Mouse (Mus musculus) urinary bladder, adult 2 months (tissue): ENCODE data around the gene Poldip3. TPM values are rescaled to one million over a fixed set of nuclear protein-coding genes. Genes with fewer than 3 reads are reported as not detected.

ENCODE experiments used
- DNase-seq: peaks from one replicate; pipeline ENCODE4 v3.0.0; 2022; ENCODE audit warnings: low spot score
- polyA plus RNA-seq: library from polyadenylated mRNA; depleted of rRNA; stranded (reverse); fragments of >200 nt; gene quantifications from 2 replicates; pipeline ENCODE4 v1.2.3, GENCODE M21; 2012; rRNA removed

The Poldip3 gene
- polyA plus RNA-seq, 1 experiment, result 64.6 TPM

DNA sequence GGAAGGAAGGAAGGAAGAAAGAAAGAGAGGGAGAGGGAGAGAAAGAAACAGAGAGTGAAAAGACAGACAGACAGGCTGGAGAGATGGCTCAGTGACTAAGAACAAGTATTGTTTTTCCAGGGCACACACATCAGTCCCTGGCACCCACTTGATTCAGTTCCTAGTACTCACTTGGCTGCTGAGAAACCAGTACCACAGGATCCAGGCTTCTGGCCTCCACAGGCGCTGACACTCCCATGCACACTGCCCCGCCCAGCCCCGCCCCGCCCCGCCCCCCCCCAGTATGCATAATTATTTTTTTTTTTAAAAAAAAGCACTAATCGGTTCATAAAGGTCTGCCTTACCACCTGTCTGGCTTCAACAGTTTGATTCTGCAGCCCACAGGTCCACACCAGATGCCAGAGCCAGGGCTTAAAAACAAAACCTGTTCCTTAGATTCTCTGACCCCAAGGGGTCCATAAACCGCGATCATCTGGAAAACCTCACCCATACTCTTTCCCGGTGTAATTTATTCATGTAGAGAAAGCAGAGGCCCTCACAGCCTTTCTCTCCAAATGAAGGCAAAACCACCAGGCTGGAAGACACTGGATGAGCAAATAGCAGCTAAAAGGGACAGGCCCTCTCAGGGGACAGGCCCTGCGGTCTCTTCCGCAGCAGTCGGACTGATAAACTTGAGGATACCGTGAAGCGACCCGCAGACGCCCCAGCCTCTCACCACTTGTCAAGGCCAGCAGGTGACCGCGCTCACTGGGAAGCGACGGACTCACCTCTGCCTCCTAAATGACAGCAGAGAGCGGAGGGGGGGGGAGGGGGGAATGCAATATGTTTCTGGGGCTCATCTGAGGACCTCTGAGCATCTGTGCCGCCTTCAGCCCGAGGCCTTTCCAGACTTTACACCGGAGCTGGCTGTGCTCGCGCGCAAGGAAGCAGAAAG is 60.4 kb downstream of the Poldip3 start:
- no peak for DNase-seq

DNA sequence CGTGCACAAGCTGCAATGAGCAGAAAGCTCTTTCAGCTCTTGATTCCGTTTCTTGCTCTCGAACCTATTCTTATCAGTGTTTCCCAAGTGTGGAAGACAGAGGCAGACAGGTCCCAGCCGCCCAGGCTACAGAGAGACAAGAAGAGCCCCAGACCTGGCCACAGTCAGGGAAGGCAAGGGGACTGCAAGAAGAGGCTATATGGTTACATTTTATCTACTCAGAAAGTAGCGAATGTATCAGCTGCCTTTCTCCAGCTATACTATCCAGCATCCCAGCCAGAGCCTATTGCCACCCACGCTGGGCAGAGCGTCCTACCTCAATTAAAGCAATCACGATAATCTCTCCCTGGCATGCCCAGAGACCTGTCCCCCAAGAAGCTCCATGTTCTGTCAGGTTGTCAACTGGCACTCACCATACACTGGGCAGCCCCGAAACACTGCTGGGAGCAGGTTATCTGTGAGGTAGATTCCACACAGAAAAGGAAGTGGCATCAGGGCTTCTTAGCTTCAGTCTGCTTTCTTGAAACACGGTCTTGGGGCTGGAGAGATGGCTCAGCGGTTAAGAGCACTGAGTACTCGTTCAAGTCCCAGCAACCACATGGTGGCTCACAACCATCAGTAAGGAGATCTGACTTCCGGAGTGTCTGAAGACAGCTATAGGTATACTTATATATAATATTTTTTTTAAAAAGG is 62.4 kb downstream of the Poldip3 start:
- no peak for DNase-seq

DNA sequence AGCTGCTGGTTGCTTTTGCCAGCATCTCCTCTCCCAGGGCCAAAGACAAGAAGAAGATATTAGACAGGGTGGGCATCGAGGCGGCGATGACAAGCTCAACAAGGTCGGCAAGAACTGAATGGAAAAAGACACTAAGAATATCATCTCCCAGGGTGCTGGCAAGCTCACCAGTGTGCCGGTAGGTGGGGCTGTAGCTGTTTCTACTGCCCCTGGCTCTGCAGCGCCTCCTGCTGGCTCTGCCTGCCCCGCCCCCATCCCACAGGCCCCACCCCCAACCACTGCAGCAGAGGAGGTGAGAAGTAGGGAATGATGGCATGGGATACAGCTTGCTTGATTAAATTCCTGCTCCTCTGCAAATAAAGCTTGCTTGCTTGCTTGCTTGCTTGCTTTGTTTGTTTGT is 63.3 kb downstream of the Poldip3 start:
- DNase-seq, result no peak

DNA sequence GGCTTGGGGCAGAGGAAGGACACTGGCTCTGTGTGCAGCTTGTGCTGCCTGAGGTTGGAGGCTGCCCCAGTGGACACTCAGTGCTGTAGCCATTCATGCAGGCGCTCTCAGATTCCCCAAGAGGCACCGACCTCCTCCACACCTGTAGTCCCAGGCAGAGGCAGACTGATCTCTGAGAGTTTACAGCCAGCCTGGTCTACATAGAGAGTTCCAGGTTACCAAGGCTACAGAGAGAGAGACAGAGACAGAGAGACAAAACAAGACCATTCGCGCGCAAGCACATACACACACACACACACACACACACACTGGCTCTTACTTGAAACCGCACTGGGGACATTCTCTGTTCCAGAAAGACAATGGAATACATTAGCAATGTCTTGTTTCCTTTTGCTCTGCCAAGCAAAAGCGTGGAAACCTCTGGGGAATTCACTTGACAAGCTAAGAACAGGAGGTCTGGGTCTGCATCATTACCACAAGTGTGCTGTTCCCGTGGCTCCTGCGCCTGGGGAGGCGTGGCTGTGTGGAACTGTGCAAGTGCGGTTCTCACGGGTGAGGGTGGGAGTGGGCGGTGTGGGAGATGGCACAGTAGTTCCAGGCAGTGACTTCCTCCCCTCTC is 65.1 kb downstream of the Poldip3 start:
- DNase-seq, result no peak

DNA sequence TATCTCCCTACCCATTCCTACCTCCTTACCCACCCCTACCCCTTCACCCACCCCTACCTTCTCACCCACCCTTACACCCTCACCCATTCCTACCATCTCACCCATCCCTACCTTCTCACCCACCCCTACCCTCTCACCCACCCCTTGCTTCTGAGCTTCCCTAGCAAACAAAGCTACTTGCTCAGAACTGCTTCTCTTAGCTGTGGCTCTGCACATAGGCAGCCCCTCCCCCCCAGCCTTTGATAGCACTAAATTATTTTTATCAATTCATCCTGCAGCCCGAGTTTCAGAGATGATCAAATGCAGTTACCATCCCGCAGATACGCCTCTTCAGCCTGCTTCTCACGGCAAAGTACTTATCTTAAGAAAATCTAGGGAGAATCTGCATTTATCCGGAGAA is 65.7 kb downstream of the Poldip3 start:
- DNase-seq, result no peak

Other genes starting within 250 kb of the Poldip3 start
- gene Tcf20, start 161.5 kb downstream of the Poldip3 start, polyA plus RNA-seq, result 15.0 and 21.0 TPM in 2 replicates
- gene Nfam1, start 116.1 kb downstream of the Poldip3 start, polyA plus RNA-seq, result 4.6 and 5.0 TPM in 2 replicates
- gene Serhl, start 59.9 kb downstream of the Poldip3 start, polyA plus RNA-seq, result 48.2 and 70.3 TPM in 2 replicates
- gene Rrp7a, start 26.6 kb downstream of the Poldip3 start, polyA plus RNA-seq, result 56.1 and 60.9 TPM in 2 replicates
- 131 and 197 TPM in 2 replicates for gene Cyb5r3, start 23.2 kb upstream of the Poldip3 start, polyA plus RNA-seq
- 98.2 and 126 TPM in 2 replicates for gene A4galt, start 102.4 kb upstream of the Poldip3 start, polyA plus RNA-seq
- 68.2 and 69.5 TPM in 2 replicates for gene Arfgap3, start 200.9 kb upstream of the Poldip3 start, polyA plus RNA-seq